Mouse (Mus musculus): ENCODE measurements around the gene 1700113H08Rik. TPM values are rescaled to one million over a fixed set of nuclear protein-coding genes. Genes with fewer than 3 reads are reported as not detected.

Gene 1700113H08Rik
- polyA plus RNA-seq (2014; fragmentation: Nextera tagmentation; extraction: Ambion mirVana), result not detected in 2 replicates

GRCm38 (mm10) chr10:87057500-87058250 is at the start of gene 1700113H08Rik:
1700113H08Rik (plus strand) TSS chr10:87058045.
- peak; percentile 61 for ATAC-seq (ENCODE audit: insufficient number of reproducible peaks, low FRiP score, low TSS enrichment, low read depth)
- no peaks in the 10 kb centered on the region for H3K9me3 ChIP-seq (ENCODE audit: control insufficient read depth, low read length)
- H3K4me2 ChIP-seq (ENCODE audit: low read depth, severe bottlenecking), result peak within 1 kb of the TSS; percentile 85
- H3K27me3 ChIP-seq (ENCODE audit: control insufficient read depth, insufficient read depth, low read length), result no peaks in the 10 kb centered on the region
- WGBS, result 11% methylated on average over 15 of the region's 15 CpGs
- H3K4me3 ChIP-seq (ENCODE audit: low read depth, low read length), result peak within 1 kb of the TSS; percentile 46
- H3K4me1 ChIP-seq (ENCODE audit: control insufficient read depth, insufficient read depth, low read length), result 0 out of 2 replicates have a peak, but pooled peaks cover 2% of the 10 kb centered on the region
- H3K9ac ChIP-seq (ENCODE audit: low read length), result peak within 1 kb of the TSS; percentile 51
- no peak for DNase-seq (ENCODE audit: low spot score)
- no peak within 1 kb of the TSS for H3K27ac ChIP-seq (replicated peaks; ENCODE audit: low read depth, low read length)
- H3K36me3 ChIP-seq (ENCODE audit: control insufficient read depth, insufficient read depth, low read length), result no peaks in the 10 kb centered on the region

DNA sequence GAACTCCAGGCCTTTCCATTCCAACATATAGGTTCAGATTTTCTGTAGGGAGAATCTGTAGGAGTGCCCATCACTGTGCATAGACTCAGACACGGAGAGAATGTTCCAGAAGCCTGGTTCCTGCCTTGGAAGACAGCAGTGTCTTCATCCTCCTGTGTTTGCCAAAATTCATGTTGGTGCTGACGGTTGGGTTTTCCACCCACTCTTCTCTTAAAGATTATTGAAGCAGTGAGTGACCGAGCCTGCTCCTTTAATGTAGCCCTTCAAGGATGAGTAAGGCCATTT is 49.7 kb upstream of the 1700113H08Rik start:
- Histone ChIP-seq H3K27me3 (ENCODE audit: control insufficient read depth, insufficient read depth, low read length) (no peaks in the 10 kb centered on the region), H3K27ac (replicated peaks; ENCODE audit: low read depth, low read length) (no peak overlapping the region), H3K9ac (ENCODE audit: low read length) (no peak overlapping the region), H3K4me2 (ENCODE audit: low read depth, severe bottlenecking) (no peak overlapping the region), H3K4me3 (ENCODE audit: low read depth, low read length) (no peak overlapping the region), H3K36me3 (ENCODE audit: control insufficient read depth, insufficient read depth, low read length) (no peaks in the 10 kb centered on the region), H3K9me3 (ENCODE audit: control insufficient read depth, low read length) (no peaks in the 10 kb centered on the region), H3K4me1 (ENCODE audit: control insufficient read depth, insufficient read depth, low read length) (no peaks in the 10 kb centered on the region)
- DNase-seq (ENCODE audit: low spot score), result no peak
- ATAC-seq (ENCODE audit: insufficient number of reproducible peaks, low FRiP score, low TSS enrichment, low read depth), result no peak
- 86% methylated on average over 3 of the region's 3 CpGs for WGBS

DNA sequence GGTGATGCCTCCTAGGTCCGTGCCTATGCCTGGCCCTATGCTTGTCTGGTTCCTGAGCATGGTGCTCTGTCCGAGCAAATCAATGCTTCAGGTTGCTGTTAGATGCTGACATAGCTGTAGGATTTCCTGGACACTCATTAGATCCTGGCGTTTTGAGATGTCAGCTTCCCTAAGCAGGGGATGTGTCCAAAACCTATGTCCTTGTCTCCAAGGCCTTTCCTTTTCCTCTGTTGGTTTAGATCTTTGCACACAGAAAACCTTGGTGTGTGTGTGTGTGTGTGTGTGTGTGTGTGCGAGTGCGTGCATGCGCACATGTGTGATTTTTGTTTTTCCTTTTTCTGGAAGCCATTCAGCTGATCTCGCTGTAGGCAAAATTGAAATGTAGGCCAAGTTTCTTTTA is 45.8 kb upstream of the 1700113H08Rik start:
- ATAC-seq (ENCODE audit: insufficient number of reproducible peaks, low FRiP score, low TSS enrichment, low read depth), result no peak

GRCm38 (mm10) chr10:87014391-87014965 is 43.4 kb upstream of the 1700113H08Rik start:
- H3K4me2 ChIP-seq (ENCODE audit: low read depth, severe bottlenecking), result no peak overlapping the region
- no peaks in the 10 kb centered on the region for H3K4me1 ChIP-seq (ENCODE audit: control insufficient read depth, insufficient read depth, low read length)
- 86% methylated on average over 7 of the region's 7 CpGs for WGBS
- DNase-seq (ENCODE audit: low spot score) (no peak), ATAC-seq (ENCODE audit: insufficient number of reproducible peaks, low FRiP score, low TSS enrichment, low read depth) (no peak)
- no peaks in the 10 kb centered on the region for H3K9me3 ChIP-seq (ENCODE audit: control insufficient read depth, low read length)
- H3K9ac ChIP-seq (ENCODE audit: low read length), result no peak overlapping the region
- H3K36me3 ChIP-seq (ENCODE audit: control insufficient read depth, insufficient read depth, low read length), result no peaks in the 10 kb centered on the region
- H3K4me3 ChIP-seq (ENCODE audit: low read depth, low read length), result no peak overlapping the region
- H3K27me3 ChIP-seq (ENCODE audit: control insufficient read depth, insufficient read depth, low read length), result no peaks in the 10 kb centered on the region
- H3K27ac ChIP-seq (replicated peaks; ENCODE audit: low read depth, low read length), result no peak overlapping the region

More for the DNA sequence above, 45.8 kb upstream of the 1700113H08Rik start:
- WGBS, result 93% methylated on average over 7 of the region's 7 CpGs
- Histone ChIP-seq H3K4me3 (ENCODE audit: low read depth, low read length) (no peak overlapping the region), H3K9ac (ENCODE audit: low read length) (no peak overlapping the region), H3K27me3 (ENCODE audit: control insufficient read depth, insufficient read depth, low read length) (no peaks in the 10 kb centered on the region), H3K27ac (replicated peaks; ENCODE audit: low read depth, low read length) (no peak overlapping the region), H3K9me3 (ENCODE audit: control insufficient read depth, low read length) (no peaks in the 10 kb centered on the region), H3K4me1 (ENCODE audit: control insufficient read depth, insufficient read depth, low read length) (no peaks in the 10 kb centered on the region), H3K4me2 (ENCODE audit: low read depth, severe bottlenecking) (no peak overlapping the region), H3K36me3 (ENCODE audit: control insufficient read depth, insufficient read depth, low read length) (no peaks in the 10 kb centered on the region)
- DNase-seq (ENCODE audit: low spot score), result no peak

GRCm38 (mm10) chr10:87015403-87015802 is 42.4 kb upstream of the 1700113H08Rik start:
- Histone ChIP-seq H3K9me3 (ENCODE audit: control insufficient read depth, low read length) (no peaks in the 10 kb centered on the region), H3K4me3 (ENCODE audit: low read depth, low read length) (no peak overlapping the region), H3K4me1 (ENCODE audit: control insufficient read depth, insufficient read depth, low read length) (no peaks in the 10 kb centered on the region), H3K4me2 (ENCODE audit: low read depth, severe bottlenecking) (no peak overlapping the region), H3K27me3 (ENCODE audit: control insufficient read depth, insufficient read depth, low read length) (no peaks in the 10 kb centered on the region), H3K27ac (replicated peaks; ENCODE audit: low read depth, low read length) (no peak overlapping the region), H3K9ac (ENCODE audit: low read length) (no peak overlapping the region), H3K36me3 (ENCODE audit: control insufficient read depth, insufficient read depth, low read length) (no peaks in the 10 kb centered on the region)
- WGBS, result 73% methylated on average over 5 of the region's 5 CpGs
- DNase-seq (ENCODE audit: low spot score) (no peak), ATAC-seq (ENCODE audit: insufficient number of reproducible peaks, low FRiP score, low TSS enrichment, low read depth) (no peak)

- Histone ChIP-seq H3K9me3 (ENCODE audit: control insufficient read depth, low read length) (no peaks in the 10 kb centered on the region), H3K27me3 (ENCODE audit: control insufficient read depth, insufficient read depth, low read length) (no peaks in the 10 kb centered on the region), H3K4me2 (ENCODE audit: low read depth, severe bottlenecking) (no peak overlapping the region), H3K27ac (replicated peaks; ENCODE audit: low read depth, low read length) (no peak overlapping the region), H3K9ac (ENCODE audit: low read length) (no peak overlapping the region), H3K4me3 (ENCODE audit: low read depth, low read length) (no peak overlapping the region), H3K36me3 (ENCODE audit: control insufficient read depth, insufficient read depth, low read length) (no peaks in the 10 kb centered on the region), H3K4me1 (ENCODE audit: control insufficient read depth, insufficient read depth, low read length) (no peaks in the 10 kb centered on the region)
- no peak for ATAC-seq (ENCODE audit: insufficient number of reproducible peaks, low FRiP score, low TSS enrichment, low read depth)
- 70% methylated on average over 9 of the region's 9 CpGs for WGBS
- no peak for DNase-seq (ENCODE audit: low spot score)
These were observed 41.6 kb upstream of the 1700113H08Rik start for GRCm38 (mm10) chr10:87016151-87016692.

DNA sequence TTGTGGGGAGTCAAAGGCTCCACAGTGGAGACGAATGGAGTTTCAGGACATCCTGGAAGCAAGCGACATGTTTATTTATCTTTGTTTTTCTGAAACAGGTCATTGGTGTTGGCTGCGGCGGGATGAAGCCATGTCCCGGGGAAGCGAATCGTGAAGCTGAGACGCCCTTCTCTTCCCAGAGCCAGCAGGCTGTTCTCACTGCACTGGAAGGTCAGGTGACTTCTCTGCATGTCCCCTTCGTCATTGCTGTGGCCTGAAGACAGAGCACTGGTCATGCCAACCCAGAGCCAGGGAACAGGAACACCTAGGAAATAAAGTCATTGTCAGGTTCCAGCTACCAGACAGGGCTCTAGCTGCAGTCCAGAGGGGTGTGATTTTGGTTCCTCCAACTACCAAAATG is 39.0 kb upstream of the 1700113H08Rik start:
- 75% methylated on average over 9 of the region's 9 CpGs for WGBS
- no peak overlapping the region for H3K9ac ChIP-seq (ENCODE audit: low read length)
- H3K27ac ChIP-seq (replicated peaks; ENCODE audit: low read depth, low read length), result no peak overlapping the region
- H3K36me3 ChIP-seq (ENCODE audit: control insufficient read depth, insufficient read depth, low read length), result no peaks in the 10 kb centered on the region
- no peak overlapping the region for H3K4me3 ChIP-seq (ENCODE audit: low read depth, low read length)
- H3K4me1 ChIP-seq (ENCODE audit: control insufficient read depth, insufficient read depth, low read length), result no peaks in the 10 kb centered on the region
- no peaks in the 10 kb centered on the region for H3K27me3 ChIP-seq (ENCODE audit: control insufficient read depth, insufficient read depth, low read length)
- no peak for ATAC-seq (ENCODE audit: insufficient number of reproducible peaks, low FRiP score, low TSS enrichment, low read depth)
- no peak for DNase-seq (ENCODE audit: low spot score)
- no peak overlapping the region for H3K4me2 ChIP-seq (ENCODE audit: low read depth, severe bottlenecking)
- H3K9me3 ChIP-seq (ENCODE audit: control insufficient read depth, low read length), result no peaks in the 10 kb centered on the region

GRCm38 (mm10) chr10:87020711-87021110 is 37.1 kb upstream of the 1700113H08Rik start:
- ATAC-seq (ENCODE audit: insufficient number of reproducible peaks, low FRiP score, low TSS enrichment, low read depth) (no peak), DNase-seq (ENCODE audit: low spot score) (peak; percentile 36)
- no peaks in the 10 kb centered on the region for H3K36me3 ChIP-seq (ENCODE audit: control insufficient read depth, insufficient read depth, low read length)
- H3K27me3 ChIP-seq (ENCODE audit: control insufficient read depth, insufficient read depth, low read length), result no peaks in the 10 kb centered on the region
- H3K27ac ChIP-seq (replicated peaks; ENCODE audit: low read depth, low read length), result no peak overlapping the region
- H3K4me2 ChIP-seq (ENCODE audit: low read depth, severe bottlenecking), result no peak overlapping the region
- no peaks in the 10 kb centered on the region for H3K9me3 ChIP-seq (ENCODE audit: control insufficient read depth, low read length)
- H3K9ac ChIP-seq (ENCODE audit: low read length), result no peak overlapping the region
- no peak overlapping the region for H3K4me3 ChIP-seq (ENCODE audit: low read depth, low read length)
- H3K4me1 ChIP-seq (ENCODE audit: control insufficient read depth, insufficient read depth, low read length), result no peaks in the 10 kb centered on the region
- 71% methylated on average over 16 of the region's 16 CpGs for WGBS

All from limb, embryonic 11.5 days (tissue).